Mouse (Mus musculus) embryo, embryonic 11 days (tissue): ENCODE measurements at regions not wholly inside any gene's neighbourhood (a gene's known extent, or its start where the extent isn't known, plus 50 kb on each side); places are given as distances from the start of the nearest gene placed in this dataset.
A peak's percentile ranks its signal among the peaks of the same experiment; 100 is the strongest.
"Not testable (repeated sequence)": the region's sequence is repeated elsewhere in the genome, so short reads cannot be mapped to it uniquely, and the experiment has no call there.

Source experiments
- DNase-seq: peaks from one replicate; pipeline ENCODE4 v3.0.0-alpha.2; 2015

- DNase-seq = not testable (repeated sequence)
Measured at GRCm38 (mm10) chr1:137214328-137214727, 254.1 kb upstream of the Nr5a2 start.

- DNase-seq = no peak
Measured at GRCm38 (mm10) chr1:137213717-137214116, 253.5 kb upstream of the Nr5a2 start.

GRCm38 (mm10) chr1:137212856-137213255 lies 252.6 kb upstream of the Nr5a2 start:
- DNase-seq = no peak

- no peak for DNase-seq
Measured at GRCm38 (mm10) chr1:137204371-137204770, 244.1 kb upstream of the Nr5a2 start.

- no peak for DNase-seq
Measured at GRCm38 (mm10) chr1:137203512-137203911, 243.3 kb upstream of the Nr5a2 start.

GRCm38 (mm10) chr1:137200931-137201330 lies 240.7 kb upstream of the Nr5a2 start:
- DNase-seq = no peak

- no peak for DNase-seq
Measured at GRCm38 (mm10) chr1:137195962-137196361, 235.7 kb upstream of the Nr5a2 start.

GRCm38 (mm10) chr1:137195065-137195620 lies 234.9 kb upstream of the Nr5a2 start:
- DNase-seq = no peak

- no peak for DNase-seq
Measured at GRCm38 (mm10) chr1:137178231-137178630, 218.0 kb upstream of the Nr5a2 start.

- no peak for DNase-seq
Measured at GRCm38 (mm10) chr1:137176696-137177095, 216.4 kb upstream of the Nr5a2 start.

- DNase-seq = no peak
Measured at GRCm38 (mm10) chr1:137174081-137174480, 213.8 kb upstream of the Nr5a2 start.

- no peak for DNase-seq
Measured at GRCm38 (mm10) chr1:137172128-137172527, 211.9 kb upstream of the Nr5a2 start.

GRCm38 (mm10) chr1:137171451-137171850 lies 211.2 kb upstream of the Nr5a2 start:
- no peak for DNase-seq

GRCm38 (mm10) chr1:137147891-137148290 lies 187.6 kb upstream of the Nr5a2 start:
- DNase-seq = no peak

- no peak for DNase-seq
Measured at GRCm38 (mm10) chr1:137141879-137142570, 181.8 kb upstream of the Nr5a2 start.

- no peak for DNase-seq
Measured at GRCm38 (mm10) chr1:137141372-137141771, 181.1 kb upstream of the Nr5a2 start.

GRCm38 (mm10) chr1:137136156-137136555 lies 175.9 kb upstream of the Nr5a2 start:
- DNase-seq = no peak

- peak; percentile 22 for DNase-seq
Measured at GRCm38 (mm10) chr1:137133734-137134133, 173.5 kb upstream of the Nr5a2 start.

GRCm38 (mm10) chr1:137130264-137130663 lies 170.0 kb upstream of the Nr5a2 start:
- DNase-seq = no peak

- no peak for DNase-seq
Measured at GRCm38 (mm10) chr1:137129116-137129515, 168.9 kb upstream of the Nr5a2 start.

GRCm38 (mm10) chr1:137117866-137118265 lies 157.6 kb upstream of the Nr5a2 start:
- no peak for DNase-seq

GRCm38 (mm10) chr1:137106444-137106843 lies 146.2 kb upstream of the Nr5a2 start:
- DNase-seq = no peak

- peak; percentile 56 for DNase-seq
Measured at GRCm38 (mm10) chr1:137091762-137092161, 131.5 kb upstream of the Nr5a2 start.

GRCm38 (mm10) chr1:137088148-137088547 lies 127.9 kb upstream of the Nr5a2 start:
- DNase-seq = peak; percentile 12

- no peak for DNase-seq
Measured at GRCm38 (mm10) chr1:137086766-137087165, 126.5 kb upstream of the Nr5a2 start.
